Mouse (Mus musculus) stomach, embryonic 15.5 days (tissue): ENCODE results near the gene Herc2. TPM values are rescaled to one million over a fixed set of nuclear protein-coding genes. Genes with fewer than 3 reads are reported as not detected.
"Not testable (repeated sequence)": the region's sequence is repeated elsewhere in the genome, so short reads cannot be mapped to it uniquely, and the experiment has no call there.

Experiments
- ATAC-seq: fragments of 200-750 bp; cut with Nextera tagmentation; 2 replicates; pipeline ENCODE4 v1.8.0; 2017; ENCODE audit warnings: low read depth, moderate number of reproducible peaks, moderate TSS enrichment; ENCODE audit not compliant: insufficient read depth, low FRiP score
- H3K27ac ChIP-seq: fragments of 300-500 bp; sonication (generic); 2 replicates; pipeline ENCODE4 v1.5.1; 2015; ENCODE audit warnings: mild to moderate bottlenecking, inconsistent platforms
- H3K27me3 ChIP-seq: fragments of 300-500 bp; sonication (generic); replicated peaks from 2 replicates; pipeline ENCODE4 v1.6.1; 2015; ENCODE audit warnings: inconsistent platforms
- H3K36me3 ChIP-seq: fragments of 300-500 bp; sonication (generic); 2 replicates; pipeline ENCODE4 v1.6.1; 2015; ENCODE audit warnings: inconsistent platforms
- H3K4me1 ChIP-seq: fragments of 300-500 bp; sonication (generic); 2 replicates; pipeline ENCODE4 v1.6.1; 2015; ENCODE audit warnings: inconsistent platforms
- H3K4me2 ChIP-seq: fragments of 300-500 bp; sonication (generic); 2 replicates; pipeline ENCODE4 v1.6.1; 2015; ENCODE audit warnings: mild to moderate bottlenecking, inconsistent platforms
- H3K4me3 ChIP-seq: fragments of 300-500 bp; sonication (generic); replicated peaks from 2 replicates; pipeline ENCODE4 v1.5.1; 2015; ENCODE audit warnings: inconsistent platforms
- H3K9ac ChIP-seq: fragments of 300-500 bp; sonication (generic); 2 replicates; pipeline ENCODE4 v1.6.1; 2015; ENCODE audit warnings: inconsistent platforms
- H3K9me3 ChIP-seq: fragments of 300-500 bp; sonication (generic); 2 replicates; pipeline ENCODE4 v1.6.1; 2016; ENCODE audit warnings: inconsistent platforms
- WGBS: fragments of 180-500 bp; shearing (Covaris S2); methylation state at CpG from one replicate; pipeline ENCODE4 v1.1.7; 2015; 5-methylcytosine and 5-hydroxymethylcytosine counted together
- polyA plus RNA-seq: library from polyadenylated mRNA; unstranded; fragments of >200 nt; fragmentation: Nextera tagmentation; extraction: Ambion mirVana; gene quantifications from 2 replicates; pipeline ENCODE4 v1.2.1, GENCODE M21; 2015

The Herc2 gene
- 19.6 and 27.3 TPM in 2 replicates for polyA plus RNA-seq

DNA sequence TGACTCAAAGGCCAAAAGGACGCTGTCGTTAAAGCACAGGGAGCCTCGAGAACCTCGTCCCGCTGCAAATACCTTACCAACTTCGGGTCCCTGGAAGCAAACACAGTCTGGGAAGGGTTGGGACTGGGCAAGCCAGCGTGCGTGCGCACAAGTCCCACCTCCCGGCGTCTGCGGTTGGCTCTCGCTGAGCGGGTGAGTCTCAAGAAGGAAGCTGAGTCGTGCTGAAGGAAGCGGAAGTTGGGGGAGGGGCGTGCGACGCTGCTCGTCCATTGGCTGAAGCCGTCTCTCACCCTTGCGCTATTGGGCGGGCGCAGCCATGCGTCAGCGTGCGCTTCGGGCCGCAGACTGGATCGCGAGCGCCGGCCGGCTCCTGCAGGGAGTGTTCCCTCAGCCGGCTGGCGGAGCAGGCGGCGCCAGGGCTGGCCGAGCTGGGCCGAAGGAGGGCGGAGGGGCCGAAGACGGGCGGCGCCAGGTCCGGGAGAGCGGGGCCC, at the start of gene Herc2:
Herc2 (plus strand) TSS at position 366 of the 491 bp plus-strand sequence.
- no peaks in the 10 kb centered on the region for H3K36me3 ChIP-seq
- WGBS: under 1% methylated on average over 46 of the region's 47 CpGs
- H3K4me3 ChIP-seq: peak within 1 kb of the TSS; percentile 81
- H3K4me1 ChIP-seq: no peaks in the 10 kb centered on the region
- H3K9ac ChIP-seq: peak within 1 kb of the TSS; percentile 78
- H3K4me2 ChIP-seq: peak within 1 kb of the TSS; percentile 66
- H3K27me3 ChIP-seq: no peaks in the 10 kb centered on the region
- no peaks in the 10 kb centered on the region for H3K9me3 ChIP-seq
- peak; percentile 99 for ATAC-seq
- peak within 1 kb of the TSS; percentile 91 for H3K27ac ChIP-seq

DNA sequence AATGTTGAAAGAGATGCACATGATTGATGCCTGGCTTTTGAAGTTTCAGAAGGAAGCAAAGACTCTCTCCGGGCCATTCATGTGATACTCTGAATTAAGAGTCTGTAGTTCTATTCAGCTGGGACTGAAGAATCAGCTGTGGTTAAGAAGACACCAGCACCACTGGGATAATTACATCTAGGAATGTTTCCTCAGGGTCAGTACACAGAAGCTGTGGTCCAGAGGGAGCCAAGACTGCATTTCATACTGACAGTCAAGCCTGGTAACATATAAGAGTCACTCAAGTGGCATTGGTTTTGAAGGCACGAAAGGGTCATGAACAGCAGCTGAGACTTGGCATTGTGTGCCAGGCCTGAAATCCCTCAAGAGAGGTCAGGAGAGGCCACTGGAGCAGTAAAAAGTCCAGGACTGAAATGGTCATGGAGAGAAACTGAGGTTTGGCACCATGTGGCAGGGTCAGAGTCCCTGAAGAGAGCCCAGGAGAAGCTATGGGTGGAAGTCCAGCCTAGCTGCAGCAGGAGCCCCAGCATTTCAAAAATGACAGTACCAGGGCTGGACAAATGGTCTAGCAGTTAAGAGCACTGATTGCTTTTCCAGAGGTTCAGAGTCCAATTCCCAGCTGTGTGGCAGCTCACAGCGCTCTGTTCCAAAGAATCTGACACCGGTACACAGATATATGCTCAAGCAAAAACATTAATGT, 39.5 kb upstream of the Herc2 start:
- no peak for ATAC-seq

DNA sequence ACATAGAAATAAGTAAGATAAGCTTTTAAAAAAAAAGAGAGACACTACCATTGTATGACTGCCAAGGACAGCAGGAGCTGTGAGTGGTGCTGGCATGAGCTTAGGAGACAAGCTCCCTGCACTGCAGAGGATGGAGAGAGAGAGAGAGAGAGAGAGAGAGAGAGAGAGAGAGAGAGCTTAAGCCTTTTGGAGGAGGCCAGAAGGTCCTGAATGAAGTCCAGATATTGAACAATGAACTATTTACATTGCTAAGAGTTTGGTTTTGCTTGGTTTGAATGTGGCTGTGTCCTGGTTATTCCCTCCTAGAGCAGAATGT, 39.0 kb upstream of the Herc2 start:
- ATAC-seq: no peak

More for the DNA sequence above, 39.5 kb upstream of the Herc2 start:
- no peaks in the 10 kb centered on the region for H3K4me1 ChIP-seq
- no peak overlapping the region for H3K27ac ChIP-seq
- H3K27me3 ChIP-seq: no peaks in the 10 kb centered on the region
- no peaks in the 10 kb centered on the region for H3K9me3 ChIP-seq
- no peak overlapping the region for H3K4me3 ChIP-seq
- no peak overlapping the region for H3K4me2 ChIP-seq
- H3K36me3 ChIP-seq: no peaks in the 10 kb centered on the region
- WGBS: 81% methylated on average over 4 of the region's 4 CpGs
- no peak overlapping the region for H3K9ac ChIP-seq

DNA sequence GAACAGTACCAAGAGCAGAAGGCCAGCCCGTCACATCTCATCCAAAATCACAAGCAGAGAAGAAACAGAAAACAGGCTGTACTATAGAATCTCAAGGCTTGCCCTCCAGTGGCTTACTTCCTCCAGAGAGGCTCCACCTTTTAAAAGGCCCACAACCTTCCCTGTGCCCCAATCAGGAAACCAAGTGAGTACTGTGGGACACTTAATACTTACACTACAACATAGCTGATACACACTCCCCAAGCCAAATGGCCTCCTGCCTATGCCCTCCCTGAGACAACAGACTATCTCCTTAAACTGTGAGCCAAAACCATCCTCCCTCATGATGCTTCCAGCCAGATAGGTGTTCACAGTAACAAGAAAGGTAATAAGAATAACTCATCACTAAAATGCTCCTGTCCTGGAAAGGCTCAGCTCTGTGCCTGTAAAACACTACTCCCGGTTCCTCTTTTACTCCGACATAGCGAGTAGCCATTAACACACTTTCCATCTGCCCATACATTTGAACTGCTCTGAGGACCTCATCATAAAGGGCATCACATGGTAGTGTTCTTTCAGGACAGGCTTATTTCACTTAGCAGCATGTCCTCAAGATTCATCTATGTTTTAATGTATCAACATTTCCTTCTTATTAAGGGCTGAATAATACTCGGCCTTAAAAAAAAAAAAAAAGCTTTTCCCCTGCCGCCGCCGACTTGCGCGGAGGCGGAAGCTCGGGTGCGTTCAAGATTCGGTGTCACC, 36.6 kb upstream of the Herc2 start:
- H3K9ac ChIP-seq: no peak overlapping the region
- H3K27me3 ChIP-seq: no peaks in the 10 kb centered on the region
- H3K4me1 ChIP-seq: no peaks in the 10 kb centered on the region
- no peak overlapping the region for H3K27ac ChIP-seq
- H3K9me3 ChIP-seq: no peaks in the 10 kb centered on the region
- H3K4me3 ChIP-seq: no peak overlapping the region
- no peak overlapping the region for H3K4me2 ChIP-seq
- 95% methylated on average over 14 of the region's 14 CpGs for WGBS
- H3K36me3 ChIP-seq: no peaks in the 10 kb centered on the region
- ATAC-seq: no peak

More for the DNA sequence above, 39.0 kb upstream of the Herc2 start:
- Histone ChIP-seq H3K9ac (no peak overlapping the region), H3K4me2 (no peak overlapping the region), H3K36me3 (no peaks in the 10 kb centered on the region), H3K27ac (no peak overlapping the region), H3K4me3 (no peak overlapping the region), H3K27me3 (no peaks in the 10 kb centered on the region), H3K9me3 (no peaks in the 10 kb centered on the region), H3K4me1 (no peaks in the 10 kb centered on the region)

DNA sequence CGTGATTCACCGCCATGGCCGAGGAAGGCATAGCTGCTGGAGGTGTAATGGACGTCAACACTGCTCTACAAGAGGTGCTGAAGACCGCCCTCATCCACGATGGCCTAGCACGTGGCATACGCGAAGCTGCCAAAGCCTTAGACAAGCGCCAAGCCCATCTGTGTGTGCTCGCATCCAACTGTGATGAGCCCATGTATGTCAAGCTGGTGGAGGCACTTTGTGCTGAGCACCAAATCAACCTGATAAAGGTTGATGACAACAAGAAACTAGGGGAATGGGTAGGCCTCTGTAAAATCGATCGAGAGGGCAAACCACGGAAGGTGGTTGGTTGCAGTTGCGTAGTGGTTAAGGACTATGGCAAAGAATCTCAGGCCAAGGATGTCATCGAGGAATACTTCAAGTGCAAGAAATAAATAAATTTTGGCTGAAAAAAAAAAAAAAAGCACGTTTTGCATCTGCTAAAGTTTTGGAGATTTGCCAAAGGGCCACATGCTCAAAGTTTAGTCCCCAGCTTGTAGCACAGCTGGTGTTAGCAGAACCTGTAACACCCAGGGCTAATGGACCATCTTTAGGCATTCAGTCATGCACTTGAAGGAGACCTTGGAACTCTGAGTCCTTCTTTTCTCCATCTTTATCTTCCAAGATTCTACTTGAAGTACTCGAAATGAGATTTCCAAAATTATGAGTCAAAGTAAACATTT, 35.8 kb upstream of the Herc2 start:
- H3K9ac ChIP-seq, H3K4me1 ChIP-seq, H3K4me3 ChIP-seq, ATAC-seq, H3K27ac ChIP-seq, H3K9me3 ChIP-seq, H3K27me3 ChIP-seq, H3K36me3 ChIP-seq, H3K4me2 ChIP-seq: not testable (repeated sequence)
- 81% methylated on average over 7 of the region's 18 CpGs for WGBS

DNA sequence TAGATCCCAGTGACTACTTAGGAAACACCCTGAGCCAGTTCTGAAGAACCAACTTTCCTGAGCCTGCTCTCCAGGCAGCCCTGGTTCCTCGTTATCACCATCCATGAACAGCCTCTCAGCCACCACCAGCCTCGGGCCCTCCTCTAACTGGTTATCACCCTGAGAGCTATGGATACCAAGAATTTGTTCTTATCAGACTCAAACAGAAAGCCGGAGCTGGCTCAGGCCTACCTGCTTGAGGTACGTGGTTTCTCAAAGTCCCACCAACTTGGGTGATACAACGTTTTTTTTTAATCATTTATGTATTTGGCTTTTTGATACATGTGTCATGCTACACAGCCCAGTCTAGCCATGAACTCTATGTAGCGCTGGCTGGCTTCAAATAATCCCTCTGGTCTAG, 34.8 kb upstream of the Herc2 start:
- ATAC-seq: peak; percentile 85

DNA sequence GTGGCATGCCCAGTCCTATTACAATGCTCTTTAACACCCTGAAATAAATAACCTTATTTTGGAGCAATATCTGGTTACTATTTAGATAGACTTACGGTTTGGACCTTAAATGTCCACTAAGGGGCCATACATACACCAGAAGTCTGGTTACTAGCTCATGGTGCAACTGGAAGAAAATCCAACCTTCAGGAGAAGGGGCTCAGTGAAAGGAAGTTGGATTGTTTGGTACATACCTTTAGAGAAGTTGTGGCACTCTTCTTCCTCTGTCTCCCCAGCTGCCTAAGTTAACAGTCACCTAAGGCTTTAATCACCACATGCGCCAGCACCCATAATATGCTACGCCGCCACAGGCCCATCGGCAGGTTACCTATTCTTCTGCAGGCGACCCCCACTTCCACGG, 34.2 kb upstream of the Herc2 start:
- H3K4me3 ChIP-seq: no peak overlapping the region
- WGBS: 91% methylated on average over 7 of the region's 7 CpGs
- no peak overlapping the region for H3K27ac ChIP-seq
- H3K4me1 ChIP-seq: peaks cover 4% of the 10 kb centered on the region; the same call in 1 of the 2 replicates
- H3K9me3 ChIP-seq: no peaks in the 10 kb centered on the region
- ATAC-seq: no peak
- H3K36me3 ChIP-seq: no peaks in the 10 kb centered on the region
- H3K4me2 ChIP-seq: no peak overlapping the region
- no peaks in the 10 kb centered on the region for H3K27me3 ChIP-seq
- H3K9ac ChIP-seq: no peak overlapping the region

More for the DNA sequence above, 34.8 kb upstream of the Herc2 start:
- Histone ChIP-seq H3K36me3 (no peaks in the 10 kb centered on the region), H3K27ac (no peak overlapping the region), H3K4me3 (no peak overlapping the region), H3K9me3 (no peaks in the 10 kb centered on the region), H3K4me1 (peaks cover 4% of the 10 kb centered on the region; the same call in 1 of the 2 replicates), H3K4me2 (no peak overlapping the region), H3K9ac (no peak overlapping the region), H3K27me3 (no peaks in the 10 kb centered on the region)
- 72% methylated on average over 6 of the region's 6 CpGs for WGBS

DNA sequence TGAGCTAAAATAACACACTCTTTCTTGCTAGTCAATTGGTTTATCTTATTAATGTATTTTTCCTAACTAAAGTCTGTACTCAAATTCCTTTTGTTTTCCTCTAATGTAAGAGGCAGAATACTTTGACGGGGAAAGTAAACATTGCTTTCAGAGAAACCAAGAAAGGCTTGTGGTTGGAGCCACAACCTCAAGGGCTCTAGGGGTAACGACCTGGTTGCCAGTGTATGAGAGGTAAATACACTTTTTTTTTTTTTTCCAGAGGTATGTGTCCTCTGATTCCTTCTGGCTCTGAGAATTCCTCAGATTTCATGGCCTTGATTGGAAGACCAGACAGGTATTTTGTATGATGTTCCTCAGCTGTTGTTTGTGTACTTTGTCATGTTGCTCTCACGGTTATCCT, 32.2 kb upstream of the Herc2 start:
- Histone ChIP-seq H3K36me3 (no peaks in the 10 kb centered on the region), H3K4me2 (no peak overlapping the region), H3K4me3 (no peak overlapping the region), H3K27ac (no peak overlapping the region), H3K9me3 (no peaks in the 10 kb centered on the region), H3K4me1 (peaks cover 4% of the 10 kb centered on the region; the same call in 1 of the 2 replicates), H3K9ac (no peak overlapping the region), H3K27me3 (no peaks in the 10 kb centered on the region)
- WGBS: 59% methylated on average over 3 of the region's 3 CpGs
- ATAC-seq: no peak

DNA sequence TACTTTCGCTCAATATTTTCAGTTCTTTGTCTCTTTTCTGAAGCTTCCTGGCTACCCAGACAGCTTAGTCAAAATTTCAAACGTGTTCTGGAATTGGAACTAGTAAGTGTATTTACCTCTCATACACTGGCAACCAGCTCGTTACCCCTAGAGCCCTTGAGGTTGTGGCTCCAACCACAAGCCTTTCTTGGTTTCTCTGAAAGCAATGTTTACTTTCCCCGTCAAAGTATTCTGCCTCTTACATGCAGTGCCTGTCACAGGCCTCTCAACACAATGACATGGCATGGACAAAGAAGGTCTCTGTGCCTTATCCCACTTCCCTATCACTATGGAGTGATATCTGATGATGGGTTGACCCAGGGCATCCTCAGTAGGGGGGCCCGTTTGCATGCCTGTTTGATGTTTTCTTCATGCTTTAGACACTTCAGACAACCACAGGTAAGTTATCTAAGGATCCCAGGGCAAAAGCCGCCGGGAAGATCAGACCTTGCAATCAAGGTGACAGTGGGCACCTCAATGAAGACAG, 31.5 kb upstream of the Herc2 start:
- H3K4me1 ChIP-seq: peaks cover 4% of the 10 kb centered on the region; the same call in 1 of the 2 replicates
- H3K4me2 ChIP-seq: peak overlapping the region; percentile 76
- no peaks in the 10 kb centered on the region for H3K36me3 ChIP-seq
- ATAC-seq: no peak
- H3K9me3 ChIP-seq: no peaks in the 10 kb centered on the region
- 0 out of 2 replicates have a peak overlapping the region, but pooled peaks have one; percentile 65 for H3K27ac ChIP-seq
- WGBS: 38% methylated on average over 7 of the region's 7 CpGs
- H3K9ac ChIP-seq: peak overlapping the region; percentile 63; the same call in 1 of the 2 replicates
- H3K4me3 ChIP-seq: peak overlapping the region; percentile 77
- no peaks in the 10 kb centered on the region for H3K27me3 ChIP-seq

DNA sequence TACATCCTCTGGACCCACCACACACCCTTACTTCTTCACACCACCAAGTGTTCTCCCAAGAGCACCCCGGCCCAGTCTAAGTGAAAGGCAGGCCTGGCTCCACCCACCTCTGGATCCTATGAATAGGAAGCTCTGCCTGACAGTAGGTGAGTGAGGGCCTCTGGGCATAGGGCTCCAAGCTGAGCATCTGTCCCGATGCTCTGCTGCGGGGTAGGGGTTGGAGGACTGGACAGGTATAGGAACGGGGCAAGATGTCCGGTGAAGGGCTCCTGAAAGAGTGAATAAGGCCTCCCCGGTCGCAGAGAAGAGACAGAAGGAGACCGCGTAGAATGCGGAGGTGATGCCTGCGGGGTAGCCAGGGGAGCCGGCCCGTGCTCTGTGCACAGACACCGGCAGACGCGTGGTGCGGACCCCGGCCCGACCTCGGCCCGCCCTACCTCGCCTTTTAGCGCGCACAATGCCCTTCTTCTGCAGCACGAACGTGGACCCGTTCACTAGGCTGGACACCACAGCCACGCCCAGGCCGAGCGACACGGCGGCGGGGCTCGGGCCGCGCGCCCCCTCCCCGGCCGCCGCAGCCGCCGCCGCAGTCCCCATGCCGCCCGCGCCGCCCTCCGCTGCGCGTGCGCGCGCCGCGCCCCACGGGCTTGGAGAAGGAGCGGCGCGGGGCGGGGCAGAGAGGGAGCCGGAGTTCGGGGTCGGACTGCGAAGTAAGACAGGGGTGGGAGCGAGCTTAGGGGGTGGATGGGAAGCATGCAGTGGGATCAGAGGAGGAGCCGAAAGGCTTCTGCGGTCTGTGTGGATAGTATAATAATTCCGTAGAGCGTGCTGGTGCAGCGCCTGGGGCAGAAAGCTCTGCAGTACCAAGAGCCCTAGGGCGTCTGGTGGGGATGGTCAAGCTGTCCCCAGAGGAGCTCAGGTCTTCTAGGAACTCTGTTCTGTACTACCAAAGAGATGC, 30.7 kb upstream of the Herc2 start:
- H3K27ac ChIP-seq: peak overlapping the region; percentile 65

DNA sequence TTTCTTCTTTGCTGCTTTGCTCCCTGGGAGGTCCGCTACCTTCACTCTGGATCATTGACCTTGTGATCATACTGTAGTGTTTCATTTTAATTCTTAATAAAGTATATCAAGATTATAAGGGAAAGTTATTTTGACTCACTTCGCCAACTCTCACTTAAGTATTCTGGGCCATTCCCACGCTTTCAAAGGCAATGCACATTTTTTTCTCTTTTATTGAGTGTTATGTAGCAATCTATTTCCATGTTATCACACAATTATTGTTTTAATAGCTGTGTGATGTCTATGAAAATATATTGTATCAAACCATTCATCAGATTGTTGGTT, 30.1 kb upstream of the Herc2 start, which contains the start of gene Nipa1:
Nipa1 (minus strand) TSS at position 25 of the 324 bp plus-strand sequence.
- Histone ChIP-seq H3K9ac (peak within 1 kb of the TSS; percentile 63), H3K27ac (peak within 1 kb of the TSS; percentile 65), H3K9me3 (no peaks in the 10 kb centered on the region), H3K4me3 (peak within 1 kb of the TSS; percentile 77), H3K4me1 (peaks cover 4% of the 10 kb centered on the region; the same call in 1 of the 2 replicates), H3K27me3 (no peaks in the 10 kb centered on the region), H3K36me3 (no peaks in the 10 kb centered on the region), H3K4me2 (peak within 1 kb of the TSS; percentile 76)
- no peak for ATAC-seq
- 46% methylated on average over 3 of the region's 3 CpGs for WGBS

More for the DNA sequence above, 30.7 kb upstream of the Herc2 start:
- H3K4me3 ChIP-seq: peak overlapping the region; percentile 77
- ATAC-seq: peak; percentile 85
- H3K36me3 ChIP-seq: no peaks in the 10 kb centered on the region
- under 1% methylated on average over 45 of the region's 71 CpGs for WGBS
- H3K4me2 ChIP-seq: peak overlapping the region; percentile 76
- H3K9ac ChIP-seq: peak overlapping the region; percentile 63
- H3K4me1 ChIP-seq: peaks cover 4% of the 10 kb centered on the region; the same call in 1 of the 2 replicates
- H3K27me3 ChIP-seq: no peaks in the 10 kb centered on the region
- no peaks in the 10 kb centered on the region for H3K9me3 ChIP-seq
